Mouse (Mus musculus) heart, adult 2 months (tissue): Measurements from ENCODE around the gene Bet1l. TPM values are rescaled to one million over a fixed set of nuclear protein-coding genes. Genes with fewer than 3 reads are reported as not detected.

ENCODE experiments used
- DNase-seq, 2 experiments: peaks; one replicate each; pipeline ENCODE4 v3.0.0; 2021
- H3K27ac ChIP-seq: fragments of 200-600 bp; 2 replicates; pipeline ENCODE4 v1.8.1; 2022
- H3K27me3 ChIP-seq: fragments of 200-500 bp; 2 replicates; pipeline ENCODE4 v1.6.1; 2012; ENCODE audit warnings: mild to moderate bottlenecking, low read length, inconsistent platforms, mixed read lengths; ENCODE audit not compliant: control insufficient read depth, insufficient read depth
- H3K36me3 ChIP-seq: fragments of 200-500 bp; 2 replicates; pipeline ENCODE4 v1.6.1; 2012; ENCODE audit warnings: low read length, inconsistent platforms; ENCODE audit not compliant: control insufficient read depth, insufficient read depth
- H3K4me1 ChIP-seq: fragments of 200-500 bp; 2 replicates; pipeline ENCODE4 v1.6.1; 2011; ENCODE audit warnings: low read length; ENCODE audit not compliant: control insufficient read depth, insufficient read depth
- H3K4me3 ChIP-seq: fragments of 200-600 bp; 2 replicates; pipeline ENCODE4 v1.8.1; 2022
- H3K79me2 ChIP-seq: fragments of 200-500 bp; replicated peaks from 2 replicates; pipeline ENCODE4 v1.6.1; 2012; ENCODE audit warnings: mild to moderate bottlenecking, inconsistent platforms, low read length, moderate library complexity, mixed read lengths; ENCODE audit not compliant: control insufficient read depth, insufficient read depth
- H3K9ac ChIP-seq: fragments of 200-500 bp; 2 replicates; pipeline ENCODE4 v1.6.1; 2012; ENCODE audit warnings: low read depth, mild to moderate bottlenecking, control low read depth, inconsistent platforms, low read length, mixed read lengths
- CTCF ChIP-seq: fragments of 200-600 bp; IDR thresholded peaks from 2 replicates; pipeline ENCODE4 v1.8.1; 2022; ENCODE audit warnings: antibody characterized with exemption, mild to moderate bottlenecking, moderate library complexity
- EP300 ChIP-seq: fragments of 200-500 bp; IDR thresholded peaks from 2 replicates; pipeline ENCODE4 v1.6.1; 2011; ENCODE audit warnings: low read depth, low read length, control low read depth; ENCODE audit not compliant: insufficient read depth
- POLR2A ChIP-seq: fragments of 200-500 bp; IDR thresholded peaks from 2 replicates; pipeline ENCODE4 v1.6.1; 2011; ENCODE audit warnings: mild to moderate bottlenecking, low read depth, low read length, control low read depth; ENCODE audit not compliant: insufficient read depth
- WGBS: fragments of 180-500 bp; shearing (Covaris S2); methylation state at CpG from one replicate; pipeline ENCODE4 v1.1.7; 2018; 5-methylcytosine and 5-hydroxymethylcytosine counted together
- intact Hi-C: fragments of 180-260 bp; cut with DNase I; formaldehyde crosslinking; loops from one replicate; pipeline ENCODE4 v1.15.1; 2025
- polyA plus RNA-seq: library from polyadenylated mRNA; depleted of rRNA; stranded (reverse); fragments of >200 nt; gene quantifications from 2 replicates; pipeline ENCODE4 v1.2.3, GENCODE M21; 2012
- total RNA-seq, 2 experiments: library from RNA; stranded (reverse); gene quantifications; 2 replicates each; pipeline ENCODE4 v1.2.3; 2021

The Bet1l gene
- total and polyA plus RNA-seq, 3 experiments = 8.8 to 12.4 (median 12.3) TPM

GRCm38 (mm10) chr7:140877364-140877763 lies 20.0 kb upstream of the Bet1l start:
- 78% methylated on average over 6 of the region's 6 CpGs for WGBS
- Histone ChIP-seq H3K79me2 (no peaks in the 10 kb centered on the region), H3K27ac (no peak overlapping the region), H3K27me3 (no peaks in the 10 kb centered on the region), H3K4me3 (no peak overlapping the region), H3K9ac (no peak overlapping the region), H3K36me3 (no peaks in the 10 kb centered on the region), H3K4me1 (peaks cover 2% of the 10 kb centered on the region; the same call in 1 of the 2 replicates)
- intact Hi-C loops = no loop called here
- TF ChIP-seq EP300 (no peak), CTCF (no peak), POLR2A (no peak)
- peak in 1 of 2 experiments; percentile 15 for DNase-seq

- Histone ChIP-seq H3K79me2 (no peaks in the 10 kb centered on the region), H3K4me3 (no peak overlapping the region), H3K27me3 (no peaks in the 10 kb centered on the region), H3K36me3 (no peaks in the 10 kb centered on the region), H3K27ac (no peak overlapping the region), H3K9ac (no peak overlapping the region), H3K4me1 (no peaks in the 10 kb centered on the region)
- 79% methylated on average over 4 of the region's 4 CpGs for WGBS
- no peak for DNase-seq
- intact Hi-C loops = no loop called here
- TF ChIP-seq POLR2A (no peak), CTCF (no peak)
Observed at GRCm38 (mm10) chr7:140874224-140874623, 16.8 kb upstream of the Bet1l start.

- no peak for TF ChIP-seq CTCF
- no peak for TF ChIP-seq POLR2A
- no peak for TF ChIP-seq EP300
- Histone ChIP-seq H3K79me2 (no peaks in the 10 kb centered on the region), H3K27ac (no peak overlapping the region), H3K4me1 (no peaks in the 10 kb centered on the region), H3K27me3 (no peaks in the 10 kb centered on the region), H3K36me3 (no peaks in the 10 kb centered on the region), H3K9ac (no peak overlapping the region), H3K4me3 (no peak overlapping the region)
- intact Hi-C loops = no loop called here
- peak in 1 of 2 experiments; percentile 15 for DNase-seq
- 86% methylated on average over 12 of the region's 12 CpGs for WGBS
Observed at GRCm38 (mm10) chr7:140864761-140865160, 7.4 kb upstream of the Bet1l start.

- Histone ChIP-seq H3K4me3 (no peak overlapping the region), H3K79me2 (no peaks in the 10 kb centered on the region; the same call in 1 of the 2 replicates), H3K9ac (no peak overlapping the region), H3K27me3 (no peaks in the 10 kb centered on the region), H3K4me1 (peaks cover 5% of the 10 kb centered on the region), H3K27ac (no peak overlapping the region), H3K36me3 (no peaks in the 10 kb centered on the region)
- peak in 1 of 2 experiments; percentile 14 for DNase-seq
- TF ChIP-seq EP300 (no peak), POLR2A (no peak), CTCF (no peak)
- WGBS = 87% methylated on average over 5 of the region's 5 CpGs
- intact Hi-C loops = no loop called here
Observed at GRCm38 (mm10) chr7:140860728-140861127, 3.4 kb upstream of the Bet1l start.

GRCm38 (mm10) chr7:140859997-140860396 lies 2.6 kb upstream of the Bet1l start:
- Histone ChIP-seq H3K27ac (no peak overlapping the region), H3K9ac (no peak overlapping the region), H3K36me3 (no peaks in the 10 kb centered on the region), H3K4me1 (peaks cover 7% of the 10 kb centered on the region), H3K4me3 (no peak overlapping the region), H3K79me2 (no peaks in the 10 kb centered on the region; the same call in 1 of the 2 replicates), H3K27me3 (no peaks in the 10 kb centered on the region)
- intact Hi-C loops = loop anchor here (5.0 kb wide), 1 partner anchor 312 kb away; the partner anchor contains the start of gene Rnh1
- no peak for DNase-seq
- TF ChIP-seq CTCF = no peak
- TF ChIP-seq POLR2A = no peak
- TF ChIP-seq EP300 = no peak
- WGBS = 80% methylated on average over 6 of the region's 6 CpGs

GRCm38 (mm10) chr7:140858746-140859145 lies 1.4 kb upstream of the Bet1l start:
- no peak overlapping the region for H3K4me3 ChIP-seq
- no peak overlapping the region for H3K27ac ChIP-seq
- H3K27me3 ChIP-seq = no peaks in the 10 kb centered on the region
- intact Hi-C loops = loop anchor here (5.0 kb wide), 1 partner anchor 314 kb away; the partner anchor contains the start of gene Rnh1
- peaks cover 8% of the 10 kb centered on the region for H3K4me1 ChIP-seq
- no peak for TF ChIP-seq POLR2A
- 94% methylated on average over 8 of the region's 8 CpGs for WGBS
- H3K36me3 ChIP-seq = no peaks in the 10 kb centered on the region
- H3K79me2 ChIP-seq = no peaks in the 10 kb centered on the region; the same call in 1 of the 2 replicates
- DNase-seq = no peak
- H3K9ac ChIP-seq = no peak overlapping the region
